Mouse (Mus musculus) splenic B cell, adult 2 months (primary cell): ENCODE results near the gene Cdh22.

Experiments used
- DNase-seq: peaks from one replicate; pipeline ENCODE4 v3.0.0-alpha.2; 2011; ENCODE audit warnings: low read depth, low spot score
- H3K27me3 ChIP-seq: 2 replicates; pipeline ENCODE4 v1.6.1; 2012; ENCODE audit warnings: mild to moderate bottlenecking, low read length, moderate library complexity, mixed read lengths; ENCODE audit not compliant: control insufficient read depth, poor library complexity, insufficient read depth, severe bottlenecking
- H3K36me3 ChIP-seq: 2 replicates; pipeline ENCODE4 v1.6.1; 2012; ENCODE audit warnings: mild to moderate bottlenecking, low read length, moderate library complexity, mixed read lengths; ENCODE audit not compliant: control insufficient read depth, poor library complexity, insufficient read depth, severe bottlenecking

Gene Cdh22

GRCm38 (mm10) chr2:165238416-165239145 is 3.9 kb upstream of the Cdh22 start:
- no peak for DNase-seq
- Histone ChIP-seq H3K27me3 (no peaks in the 10 kb centered on the region), H3K36me3 (no peaks in the 10 kb centered on the region)

GRCm38 (mm10) chr2:165234291-165234612 is 401 bp downstream of the Cdh22 start:
- DNase-seq, result no peak
- no peaks in the 10 kb centered on the region for H3K36me3 ChIP-seq
- H3K27me3 ChIP-seq, result no peaks in the 10 kb centered on the region

- Histone ChIP-seq H3K36me3 (no peaks in the 10 kb centered on the region), H3K27me3 (no peaks in the 10 kb centered on the region)
- DNase-seq, result peak; percentile 62
These were observed 962 bp downstream of the Cdh22 start for GRCm38 (mm10) chr2:165233491-165234290.

GRCm38 (mm10) chr2:165229050-165229449 is 5.6 kb downstream of the Cdh22 start:
- no peaks in the 10 kb centered on the region for H3K36me3 ChIP-seq
- no peak for DNase-seq
- H3K27me3 ChIP-seq, result no peaks in the 10 kb centered on the region

- DNase-seq, result no peak
These were observed 10.8 kb downstream of the Cdh22 start for GRCm38 (mm10) chr2:165223837-165224236.

GRCm38 (mm10) chr2:165221952-165222351 is 12.7 kb downstream of the Cdh22 start:
- Histone ChIP-seq H3K27me3 (no peaks in the 10 kb centered on the region), H3K36me3 (no peaks in the 10 kb centered on the region)
- DNase-seq, result no peak

More at GRCm38 (mm10) chr2:165223837-165224236, 10.8 kb downstream of the Cdh22 start:
- no peaks in the 10 kb centered on the region for H3K36me3 ChIP-seq
- H3K27me3 ChIP-seq, result no peaks in the 10 kb centered on the region

- Histone ChIP-seq H3K27me3 (no peaks in the 10 kb centered on the region), H3K36me3 (no peaks in the 10 kb centered on the region)
- no peak for DNase-seq
These were observed 14.2 kb downstream of the Cdh22 start for GRCm38 (mm10) chr2:165220347-165220945.

GRCm38 (mm10) chr2:165218954-165219353 is 15.7 kb downstream of the Cdh22 start:
- Histone ChIP-seq H3K36me3 (no peaks in the 10 kb centered on the region), H3K27me3 (no peaks in the 10 kb centered on the region)
- DNase-seq, result no peak

GRCm38 (mm10) chr2:165217361-165218149 is 17.1 kb downstream of the Cdh22 start:
- no peak for DNase-seq
- H3K27me3 ChIP-seq, result no peaks in the 10 kb centered on the region
- no peaks in the 10 kb centered on the region for H3K36me3 ChIP-seq

GRCm38 (mm10) chr2:165215103-165215951 is 19.3 kb downstream of the Cdh22 start:
- no peak for DNase-seq
- H3K36me3 ChIP-seq, result no peaks in the 10 kb centered on the region
- H3K27me3 ChIP-seq, result no peaks in the 10 kb centered on the region

- no peak for DNase-seq
- Histone ChIP-seq H3K27me3 (no peaks in the 10 kb centered on the region), H3K36me3 (no peaks in the 10 kb centered on the region)
These were observed 23.1 kb downstream of the Cdh22 start for GRCm38 (mm10) chr2:165211426-165212079.

- no peak for DNase-seq
- Histone ChIP-seq H3K27me3 (no peaks in the 10 kb centered on the region), H3K36me3 (no peaks in the 10 kb centered on the region)
These were observed 23.7 kb downstream of the Cdh22 start for GRCm38 (mm10) chr2:165210948-165211347.

GRCm38 (mm10) chr2:165207689-165208088 is 27.0 kb downstream of the Cdh22 start:
- no peaks in the 10 kb centered on the region for H3K36me3 ChIP-seq
- DNase-seq, result no peak
- H3K27me3 ChIP-seq, result no peaks in the 10 kb centered on the region
